Mouse (Mus musculus) heart, adult 2 months (tissue): ENCODE results near the gene Zfp983.

Experiments
- CTCF ChIP-seq: fragments of 200-600 bp; IDR thresholded peaks from 2 replicates; pipeline ENCODE4 v1.8.1; 2022; ENCODE audit warnings: antibody characterized with exemption, mild to moderate bottlenecking, moderate library complexity
- EP300 ChIP-seq: fragments of 200-500 bp; IDR thresholded peaks from 2 replicates; pipeline ENCODE4 v1.6.1; 2011; ENCODE audit warnings: low read depth, low read length, control low read depth; ENCODE audit not compliant: insufficient read depth

DNA sequence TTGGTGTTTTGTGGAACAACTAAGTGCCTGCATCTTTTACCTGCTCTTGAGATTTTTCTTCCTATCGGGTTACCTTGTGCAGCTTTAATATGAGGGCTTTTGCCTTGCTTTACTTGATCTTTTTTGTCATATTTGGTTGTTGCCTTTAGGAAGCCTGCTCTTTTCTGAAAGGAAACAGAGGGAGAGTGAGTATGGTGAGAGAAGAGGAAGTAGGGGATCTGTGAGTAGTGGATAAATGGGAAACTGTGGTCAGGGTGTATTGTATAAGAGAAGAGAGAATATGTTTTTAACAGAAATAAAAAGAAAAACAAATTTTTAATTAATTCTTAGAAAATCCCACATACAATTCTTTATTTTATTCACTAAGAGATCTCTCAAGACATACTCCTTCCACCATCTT lies 53.0 kb downstream of the Zfp983 start:
- no peak for TF ChIP-seq CTCF
- no peak for TF ChIP-seq EP300
